Mouse (Mus musculus): Measurements from ENCODE around the gene Nf2.

DNA sequence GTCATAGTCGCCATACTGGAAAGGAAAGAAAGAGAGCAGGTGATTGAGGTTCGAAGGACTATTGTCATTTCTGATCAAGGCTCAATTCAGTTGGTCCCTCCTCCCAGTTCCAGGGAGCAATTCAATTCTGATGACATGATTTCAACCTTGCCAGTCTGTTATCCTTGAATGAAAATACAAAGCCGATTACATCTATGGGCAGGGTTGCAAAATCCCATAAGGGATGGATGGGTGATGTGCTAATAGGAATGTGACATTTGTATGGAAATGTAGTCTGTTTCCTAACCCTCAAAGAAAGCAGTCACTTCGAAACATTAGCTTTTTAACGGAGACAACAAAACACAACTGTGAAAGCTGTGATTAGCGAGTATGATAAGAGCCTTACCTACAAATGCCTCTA is 41.0 kb downstream of the Nf2 start:
- TF ChIP-seq POLR2A (IDR thresholded peaks at IDR 0.05; ENCODE audit: insufficient read depth, low read length) (no peak), CTCF (IDR thresholded peaks at IDR 0.05; ENCODE audit: low read depth, low read length) (no peak)
